Mouse (Mus musculus) right cerebral cortex, postnatal 10 days (tissue): ENCODE measurements around the gene Brdt.
"Not testable (repeated sequence)": the region's sequence is repeated elsewhere in the genome, so short reads cannot be mapped to it uniquely, and the experiment has no call there.

Source experiments
- DNase-seq, 2 experiments: peaks; one replicate each; pipeline ENCODE4 v3.0.0; 2021; ENCODE audit warnings: low spot score in 2 of 2

Brdt gene

GRCm38 (mm10) chr5:107340404-107340803 is 9.4 kb downstream of the Brdt start:
- no peak for DNase-seq

GRCm38 (mm10) chr5:107342891-107343290 is 11.9 kb downstream of the Brdt start:
- no peak for DNase-seq

- no peak for DNase-seq
These were observed 15.3 kb downstream of the Brdt start for GRCm38 (mm10) chr5:107346214-107346613.

- DNase-seq: no peak
These were observed 21.6 kb downstream of the Brdt start for GRCm38 (mm10) chr5:107352566-107352965.

- DNase-seq: no peak
These were observed 23.0 kb downstream of the Brdt start for GRCm38 (mm10) chr5:107353981-107354380.

- DNase-seq: no peak
These were observed 24.8 kb downstream of the Brdt start for GRCm38 (mm10) chr5:107355801-107356200.

- DNase-seq: no peak
These were observed 26.8 kb downstream of the Brdt start for GRCm38 (mm10) chr5:107357723-107358122.

- DNase-seq: peak; percentile 89 to 90
These were observed 28.6 kb downstream of the Brdt start for GRCm38 (mm10) chr5:107359395-107360053.

- DNase-seq: no peak
These were observed 29.2 kb downstream of the Brdt start for GRCm38 (mm10) chr5:107360054-107360730.

- no peak for DNase-seq
These were observed 39.1 kb downstream of the Brdt start for GRCm38 (mm10) chr5:107370040-107370439.

- DNase-seq: no peak
These were observed 40.4 kb downstream of the Brdt start for GRCm38 (mm10) chr5:107371335-107371734.

GRCm38 (mm10) chr5:107373256-107373655 is 42.3 kb downstream of the Brdt start:
- no peak for DNase-seq

- not testable (repeated sequence) for DNase-seq
These were observed 55.5 kb downstream of the Brdt start for GRCm38 (mm10) chr5:107386448-107386847.

GRCm38 (mm10) chr5:107387788-107388187 is 56.8 kb downstream of the Brdt start:
- no peak for DNase-seq

GRCm38 (mm10) chr5:107389373-107389772 is 58.4 kb downstream of the Brdt start:
- DNase-seq: peak; percentile 53 to 62

GRCm38 (mm10) chr5:107394437-107394836 is 63.5 kb downstream of the Brdt start:
- no peak for DNase-seq

- DNase-seq: no peak
These were observed 71.5 kb downstream of the Brdt start, which contains the start of gene Ephx4 for GRCm38 (mm10) chr5:107402436-107402835. TSS of gene Ephx4 (plus strand) at chr5:107402736.

- DNase-seq: peak; percentile 48 to 56
These were observed 72.3 kb downstream of the Brdt start for GRCm38 (mm10) chr5:107403011-107403946.

- DNase-seq: peak in 1 of 2 experiments; percentile 73
These were observed 73.2 kb downstream of the Brdt start for GRCm38 (mm10) chr5:107403947-107404684.

GRCm38 (mm10) chr5:107405361-107405760 is 74.4 kb downstream of the Brdt start:
- DNase-seq: peak; percentile 50 to 79

- DNase-seq: no peak
These were observed 79.3 kb downstream of the Brdt start for GRCm38 (mm10) chr5:107410305-107410704.
